Mouse (Mus musculus) c-Kit-negative CD71-positive TER-119-positive erythroid progenitor cells, embryonic 14.5 days (primary cell): ENCODE data around the gene Gm8374.
"Not testable (repeated sequence)": the region's sequence is repeated elsewhere in the genome, so short reads cannot be mapped to it uniquely, and the experiment has no call there.

ENCODE experiments used
- DNase-seq: peaks from one replicate; pipeline ENCODE4 v3.0.0-alpha.2; 2013; ENCODE audit warnings: low read depth, low spot score

Gene Gm8374

DNA sequence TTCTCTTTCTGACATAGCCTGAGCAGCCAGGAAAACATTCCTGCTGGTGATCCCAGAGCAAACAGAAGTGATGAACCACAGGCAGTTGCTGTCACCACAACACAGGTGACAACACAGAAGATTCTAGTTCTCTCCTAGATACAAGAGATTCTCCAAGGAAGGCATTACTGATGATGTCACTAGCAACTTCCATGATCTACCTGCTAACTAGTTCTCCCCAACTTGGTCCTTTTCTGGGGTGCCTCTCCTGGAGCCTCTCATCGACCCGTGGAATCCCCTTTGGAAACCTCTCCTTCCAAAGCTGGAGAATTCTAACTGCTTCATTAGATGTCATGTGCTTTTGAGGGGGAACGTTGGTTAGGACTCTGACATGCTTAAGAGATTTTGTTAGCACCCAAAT, at the start of gene Gm8374:
TSS of gene Gm8374 (minus strand) at position 101 of the 400 bp plus-strand sequence.
- not testable (repeated sequence) for DNase-seq

GRCm38 (mm10) chr14:7332295-7332694, 32.6 kb downstream of the Gm8374 start, which contains the start of gene Gm5797:
Gene Gm5797, minus strand, starts transcription at chr14:7332395.
- not testable (repeated sequence) for DNase-seq

DNA sequence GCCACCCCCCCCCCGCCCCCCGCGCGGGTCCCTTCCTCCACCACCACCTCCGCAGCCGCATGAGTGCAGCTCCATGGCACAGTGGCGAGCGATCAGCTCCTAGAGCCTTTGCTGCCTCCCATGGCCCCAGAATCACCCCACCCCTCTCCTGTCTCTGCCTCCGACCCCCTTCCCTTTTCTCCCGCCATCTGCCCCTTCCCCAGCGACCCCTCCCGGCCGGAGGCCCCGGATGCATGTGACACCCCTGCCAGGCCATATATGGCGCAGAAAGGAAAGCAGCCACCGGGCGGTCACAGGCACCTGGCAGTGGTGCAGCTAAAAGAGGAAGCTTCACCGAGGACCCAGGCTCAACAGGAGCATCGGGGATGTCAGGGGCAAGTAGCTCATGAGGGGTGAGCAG, 49.8 kb downstream of the Gm8374 start:
- not testable (repeated sequence) for DNase-seq

DNA sequence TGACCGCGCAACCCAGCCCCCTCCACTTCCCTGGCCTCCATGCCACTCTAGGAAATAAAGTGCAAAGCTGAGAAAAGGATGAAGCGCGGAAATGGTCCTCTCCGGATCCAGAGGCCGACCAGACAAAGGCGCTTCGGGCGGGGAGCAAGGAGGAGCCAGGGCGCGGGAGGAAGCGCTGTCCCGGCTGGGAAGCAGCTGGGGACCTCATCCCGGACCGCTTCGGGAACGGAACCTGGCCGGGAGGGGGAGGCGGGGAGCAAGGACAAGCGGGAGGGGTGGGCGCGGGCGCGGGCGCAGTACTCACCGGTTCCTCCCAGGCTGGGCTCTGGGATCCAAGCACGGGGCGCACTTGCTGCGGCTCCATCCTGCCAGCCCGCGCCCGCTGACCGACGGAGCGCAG, 50.3 kb downstream of the Gm8374 start, which contains the start of gene Gm3739:
TSS of gene Gm3739 (minus strand) at position 389 of the 400 bp plus-strand sequence.
- not testable (repeated sequence) for DNase-seq
